8 mouse cellular contexts compared by ENCODE assay signal in the genomic region with DNA sequence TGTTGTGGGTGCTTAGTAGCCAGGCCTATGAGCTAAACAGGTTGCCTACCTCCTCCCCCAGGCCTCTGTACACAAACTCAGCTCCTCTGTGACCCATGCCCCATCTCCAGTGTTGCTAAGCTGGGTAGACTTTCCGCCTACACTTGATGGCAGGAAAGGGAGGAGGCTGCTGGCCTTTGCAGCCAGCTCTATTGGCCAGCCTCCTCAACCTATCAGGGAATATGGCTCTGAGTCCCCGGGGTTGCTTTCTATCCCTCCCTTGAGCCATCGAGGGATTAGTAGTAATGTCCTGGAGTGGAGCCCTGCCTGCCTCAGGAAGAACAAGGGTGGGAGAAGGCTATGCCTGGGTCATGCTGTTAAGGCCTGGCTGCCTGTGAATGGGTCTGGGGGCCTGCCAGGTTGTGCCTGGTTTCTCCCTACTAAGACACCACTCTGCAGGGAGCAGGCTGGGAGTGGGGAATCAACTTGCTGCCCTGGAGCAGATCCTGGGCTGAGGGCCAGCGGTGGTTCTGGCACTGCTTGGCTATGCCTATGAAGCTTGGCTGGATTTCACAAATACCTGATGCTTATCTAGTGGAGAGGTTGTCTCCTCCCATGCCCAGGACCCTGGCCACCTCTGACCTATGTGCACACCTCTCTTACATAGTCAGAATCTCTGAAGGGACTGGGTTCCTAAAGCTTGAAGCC. TPM values are rescaled to one million over a fixed set of nuclear protein-coding genes. Genes with fewer than 3 reads are reported as not detected.
A peak's percentile ranks its signal among the peaks of the same experiment; 100 is the strongest.
DNase-seq lines count a peak whose midpoint lies in the region; ATAC-seq lines count a peak whose summit lies in the region.
"Had no signal": no experiment of that assay in that cellular context is flagged by ENCODE, and none has a peak within 500 bp of the region (broad histone marks: within the 10 kb centered on the region; RNA-seq: fewer than 3 reads in every experiment).

No protein-coding gene starts in this region.

- H3K4me2 ChIP-seq in midbrain, embryonic 12.5 days (replicated peaks) = no peak overlapping the region
- H3K4me2 ChIP-seq in midbrain, embryonic 14.5 days (ENCODE audit: low read length) = no peak overlapping the region
- H3K4me2 ChIP-seq in kidney, embryonic 16.5 days (replicated peaks; ENCODE audit: low read depth, low read length) = no peak overlapping the region
- H3K4me2 ChIP-seq in neural tube, embryonic 14.5 days (ENCODE audit: low read depth, low read length) = no peak overlapping the region
- H3K4me2 ChIP-seq: neural tube, embryonic 12.5 days had no signal

- H3K9ac ChIP-seq in midbrain, embryonic 12.5 days (replicated peaks) = 0 out of 2 replicates have a peak overlapping the region, but pooled peaks have one; percentile 28
- no peak overlapping the region for H3K9ac ChIP-seq in midbrain, embryonic 14.5 days (replicated peaks; ENCODE audit: low read length)
- 0 out of 2 replicates have a peak overlapping the region, but pooled peaks have one; percentile 9 for H3K9ac ChIP-seq in kidney, embryonic 16.5 days (replicated peaks; ENCODE audit: low read length)
- H3K9ac ChIP-seq in neural tube, embryonic 14.5 days (replicated peaks; ENCODE audit: low read depth, low read length) = no peak overlapping the region
- H3K9ac ChIP-seq: neural tube, embryonic 12.5 days had no signal

- H3K4me3 ChIP-seq in midbrain, embryonic 12.5 days = no peak overlapping the region
- H3K4me3 ChIP-seq in midbrain, embryonic 14.5 days (replicated peaks; ENCODE audit: low read depth, low read length) = no peak overlapping the region
- H3K4me3 ChIP-seq in kidney, embryonic 16.5 days (ENCODE audit: low read length) = no peak overlapping the region
- no peak overlapping the region for H3K4me3 ChIP-seq in neural tube, embryonic 14.5 days (ENCODE audit: low read depth, low read length)
- H3K4me3 ChIP-seq: neural tube, embryonic 12.5 days had no signal

- DNase-seq in midbrain, embryonic 14.5 days = no peak
- DNase-seq in adrenal gland, postnatal 25 days = peak; percentile 66
- peak; percentile 32 for DNase-seq in gastrocnemius, postnatal 14 days

- peaks cover 8% of the 10 kb centered on the region; the same call in 1 of the 2 replicates for H3K36me3 ChIP-seq in midbrain, embryonic 12.5 days
- H3K36me3 ChIP-seq in midbrain, embryonic 14.5 days (ENCODE audit: control insufficient read depth, insufficient read depth, low read length) = no peaks in the 10 kb centered on the region
- no peaks in the 10 kb centered on the region for H3K36me3 ChIP-seq in kidney, embryonic 16.5 days (ENCODE audit: insufficient read depth, low read length)
- H3K36me3 ChIP-seq in neural tube, embryonic 14.5 days (ENCODE audit: control insufficient read depth, insufficient read depth, low read length) = no peaks in the 10 kb centered on the region

- no peak overlapping the region for H3K27ac ChIP-seq in midbrain, embryonic 12.5 days (replicated peaks)
- H3K27ac ChIP-seq in midbrain, embryonic 14.5 days (replicated peaks; ENCODE audit: low read depth, low read length) = no peak overlapping the region
- H3K27ac ChIP-seq in kidney, embryonic 16.5 days (ENCODE audit: low read length) = peak overlapping the region; percentile 59; the same call in 1 of the 2 replicates
- no peak overlapping the region; the same call in 1 of the 2 replicates for H3K27ac ChIP-seq in neural tube, embryonic 14.5 days (ENCODE audit: low read depth, low read length)
- H3K27ac ChIP-seq: neural tube, embryonic 12.5 days had no signal

- no peaks in the 10 kb centered on the region for H3K9me3 ChIP-seq in midbrain, embryonic 12.5 days
- no peaks in the 10 kb centered on the region for H3K9me3 ChIP-seq in midbrain, embryonic 14.5 days (ENCODE audit: control insufficient read depth, low read length)
- no peaks in the 10 kb centered on the region for H3K9me3 ChIP-seq in kidney, embryonic 16.5 days (ENCODE audit: low read length)
- H3K9me3 ChIP-seq in neural tube, embryonic 14.5 days (ENCODE audit: control insufficient read depth, low read length) = no peaks in the 10 kb centered on the region
- H3K9me3 ChIP-seq: neural tube, embryonic 12.5 days had no signal

- intact Hi-C loops in gastrocnemius, postnatal 14 days (cut with DNase I; ENCODE audit: low total_unique reads) = no loop called here

- H3K4me1 ChIP-seq in midbrain, embryonic 12.5 days = peaks cover 13% of the 10 kb centered on the region; the same call in 1 of the 2 replicates
- no peaks in the 10 kb centered on the region for H3K4me1 ChIP-seq in midbrain, embryonic 14.5 days (ENCODE audit: control insufficient read depth, insufficient read depth, low read length)
- H3K4me1 ChIP-seq in kidney, embryonic 16.5 days (ENCODE audit: insufficient read depth, low read length) = peaks cover 51% of the 10 kb centered on the region
- 0 out of 2 replicates have a peak, but pooled peaks cover 4% of the 10 kb centered on the region for H3K4me1 ChIP-seq in neural tube, embryonic 14.5 days (ENCODE audit: control insufficient read depth, insufficient read depth, low read length)

- no peaks in the 10 kb centered on the region for H3K27me3 ChIP-seq in midbrain, embryonic 12.5 days
- H3K27me3 ChIP-seq in midbrain, embryonic 14.5 days (ENCODE audit: control insufficient read depth, insufficient read depth, low read length) = no peaks in the 10 kb centered on the region
- no peaks in the 10 kb centered on the region for H3K27me3 ChIP-seq in kidney, embryonic 16.5 days (ENCODE audit: insufficient read depth, low read length)
- no peaks in the 10 kb centered on the region for H3K27me3 ChIP-seq in neural tube, embryonic 14.5 days (ENCODE audit: control insufficient read depth, insufficient read depth, low read length)
- H3K27me3 ChIP-seq: neural tube, embryonic 12.5 days had no signal

- 55% methylated on average over 4 of the region's 4 CpGs for WGBS in midbrain, embryonic 12.5 days
- 41% methylated on average over 4 of the region's 4 CpGs for WGBS in midbrain, embryonic 14.5 days
- 42% methylated on average over 4 of the region's 4 CpGs for WGBS in kidney, embryonic 16.5 days
- 71% methylated on average over 4 of the region's 4 CpGs for WGBS in neural tube, embryonic 14.5 days

- ATAC-seq in midbrain, embryonic 12.5 days (ENCODE audit: low FRiP score, low read depth) = no peak
- ATAC-seq in midbrain, embryonic 14.5 days (ENCODE audit: low FRiP score, low TSS enrichment) = no peak
- no peak for ATAC-seq in kidney, embryonic 16.5 days (ENCODE audit: low FRiP score, low TSS enrichment)
- peak; percentile 51; the same call in 1 of the 2 replicates for ATAC-seq in neural tube, embryonic 14.5 days (ENCODE audit: low read depth)
- no peak for ATAC-seq in megakaryocyte, adult 5-6 weeks (ENCODE audit: poor library complexity, severe bottlenecking)

RNA-seq across cellular contexts. Expression of a gene that starts 40.8 kb away (rescaled TPM):
- polyA plus RNA-seq in midbrain, embryonic 12.5 days (2016; fragmentation: Nextera tagmentation; extraction: Ambion mirVana) = 38.7 and 39.0 TPM in 2 replicates
- 7.0 and 12.6 TPM in 2 replicates for polyA plus RNA-seq in midbrain, embryonic 14.5 days (2014; fragmentation: Nextera tagmentation; extraction: Ambion mirVana)
- 40.0 and 48.2 TPM in 2 replicates for total RNA-seq in adrenal gland, postnatal 25 days (2021)
- total RNA-seq in gastrocnemius, postnatal 14 days (2021) = 1 to 10 TPM; 4.5 to 5.2 TPM
- polyA plus RNA-seq in kidney, embryonic 16.5 days (2015; fragmentation: Nextera tagmentation; extraction: Ambion mirVana) = 27.0 and 28.1 TPM in 2 replicates
- polyA plus RNA-seq in neural tube, embryonic 14.5 days (2014; fragmentation: Nextera tagmentation; extraction: Ambion mirVana) = 5.9 and 12.4 TPM in 2 replicates
- total RNA-seq in megakaryocyte, adult 5-6 weeks (2015) = 3.6 and 8.3 TPM in 2 replicates
- 2.6 and 4.3 TPM in 2 replicates for total RNA-seq in megakaryocyte, adult 5-6 weeks (2017)

Comparison
In these comparisons a context has a peak if more than half of its experiments do, and no peak if none do; other contexts are left out.
1. H3K9ac ChIP-seq: peak in midbrain, embryonic 12.5 days (single experiment) and kidney, embryonic 16.5 days (single experiment); none in midbrain, embryonic 14.5 days (single experiment) and neural tube, embryonic 14.5 days (single experiment).